Mouse (Mus musculus) forebrain, postnatal 0 days (tissue): ENCODE results near the gene Tcf7l2. TPM values are rescaled to one million over a fixed set of nuclear protein-coding genes. Genes with fewer than 3 reads are reported as not detected.

Source experiments
- ATAC-seq: fragments of 200-750 bp; cut with Nextera tagmentation; 2 replicates; pipeline ENCODE4 v1.8.0; 2017; ENCODE audit warnings: mild to moderate bottlenecking, moderate library complexity
- DNase-seq: peaks from one replicate; pipeline ENCODE4 v3.0.0-alpha.2; 2015
- H3K27ac ChIP-seq: fragments of 300-500 bp; sonication (generic); 2 replicates; pipeline ENCODE4 v1.5.1; 2014; ENCODE audit warnings: low read depth, mild to moderate bottlenecking, antibody characterized with exemption, low read length, moderate library complexity, mixed read lengths
- H3K27me3 ChIP-seq: fragments of 300-500 bp; sonication (generic); 2 replicates; pipeline ENCODE4 v1.6.1; 2014; ENCODE audit warnings: mild to moderate bottlenecking, low read length, mixed read lengths; ENCODE audit not compliant: insufficient read depth
- H3K36me3 ChIP-seq: fragments of 300-500 bp; sonication (generic); 2 replicates; pipeline ENCODE4 v1.6.1; 2014; ENCODE audit warnings: mild to moderate bottlenecking, moderate library complexity; ENCODE audit not compliant: insufficient read depth
- H3K4me1 ChIP-seq: fragments of 300-500 bp; sonication (generic); 2 replicates; pipeline ENCODE4 v1.6.1; 2014; ENCODE audit warnings: antibody characterized with exemption; ENCODE audit not compliant: insufficient read depth
- H3K4me2 ChIP-seq: fragments of 300-500 bp; sonication (generic); 2 replicates; pipeline ENCODE4 v1.6.1; 2014; ENCODE audit warnings: low read depth, mild to moderate bottlenecking, moderate library complexity
- H3K4me3 ChIP-seq: fragments of 300-500 bp; sonication (generic); 2 replicates; pipeline ENCODE4 v1.5.1; 2014; ENCODE audit warnings: low read depth, low read length, mixed read lengths
- H3K9ac ChIP-seq: fragments of 300-500 bp; sonication (generic); 2 replicates; pipeline ENCODE4 v1.6.1; 2014; ENCODE audit warnings: mild to moderate bottlenecking
- H3K9me3 ChIP-seq: fragments of 300-500 bp; sonication (generic); 2 replicates; pipeline ENCODE4 v1.6.1; 2016; ENCODE audit warnings: low read length
- CTCF ChIP-seq: sonication (generic); IDR thresholded peaks from 2 replicates; pipeline ENCODE4 v1.5.1; 2016; ENCODE audit warnings: antibody characterized with exemption, control low read depth, low read depth
- WGBS: fragments of 180-500 bp; shearing (Covaris S2); extraction: QIAGEN DNeasy Blood & Tissue Kit; methylation state at CpG from one replicate; pipeline ENCODE4 v1.1.7; 2014; 5-methylcytosine and 5-hydroxymethylcytosine counted together
- polyA plus RNA-seq: library from polyadenylated mRNA; unstranded; fragments of >200 nt; fragmentation: Nextera tagmentation; extraction: Ambion mirVana; gene quantifications from 2 replicates; pipeline ENCODE4 v1.2.1, GENCODE M21; 2015
- total RNA-seq: library from RNA; depleted of rRNA; stranded (reverse); fragments of >200 nt; gene quantifications from 2 replicates; pipeline ENCODE4 v1.2.3, GENCODE M21; 2014

Gene Tcf7l2
- total and polyA plus RNA-seq, 2 experiments from 2014 or later: 17.7 to 282 TPM

DNA sequence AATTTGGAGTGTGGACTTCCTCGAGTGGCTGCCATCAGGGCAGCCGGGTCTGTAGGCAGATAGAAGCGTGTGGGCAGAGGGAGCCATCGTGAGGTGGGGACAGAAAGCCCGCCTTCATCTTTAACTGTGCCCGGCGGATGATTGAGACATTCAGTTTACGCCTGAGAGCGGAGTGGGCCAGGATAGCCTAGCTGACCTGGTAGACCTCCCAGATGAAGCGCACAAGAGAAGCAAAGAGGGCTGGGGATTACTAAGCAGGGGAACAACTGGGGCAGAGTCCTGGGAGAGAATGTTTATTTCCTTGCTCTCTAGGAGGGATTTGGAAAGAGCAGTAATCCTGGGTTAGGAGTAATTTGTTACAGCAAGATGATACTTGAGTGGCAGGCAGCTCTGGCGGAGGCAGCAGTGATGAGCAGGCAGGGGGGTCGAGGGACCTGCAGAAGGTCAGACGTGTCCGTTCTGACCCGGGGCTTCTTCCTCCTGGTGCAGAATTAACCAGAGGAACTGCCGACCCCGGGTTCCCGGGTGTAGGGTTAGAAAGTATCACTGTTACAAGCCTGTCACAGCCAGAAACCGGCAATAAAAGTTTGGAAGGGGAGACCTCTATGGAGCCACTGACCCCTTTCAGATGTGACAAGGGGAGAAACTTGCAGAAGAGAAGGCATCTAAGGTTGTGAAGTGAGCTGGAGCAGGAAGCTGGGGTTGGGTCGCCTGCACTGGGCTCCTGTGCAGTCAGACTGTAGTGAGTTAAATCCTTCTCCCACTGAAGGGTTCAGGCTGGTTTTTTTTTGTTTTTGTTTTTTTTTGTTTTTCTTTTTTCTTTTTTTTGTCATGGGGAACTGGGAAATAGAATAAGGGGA is 65.8 kb downstream of the Tcf7l2 start:
- H3K9me3 ChIP-seq: no peaks in the 10 kb centered on the region
- ATAC-seq (no peak), DNase-seq (no peak)
- H3K36me3 ChIP-seq: no peaks in the 10 kb centered on the region
- no peak overlapping the region for H3K9ac ChIP-seq
- no peak for TF ChIP-seq CTCF
- no peaks in the 10 kb centered on the region for H3K4me1 ChIP-seq
- H3K4me3 ChIP-seq: no peak overlapping the region
- H3K4me2 ChIP-seq: no peak overlapping the region
- no peak overlapping the region for H3K27ac ChIP-seq
- 48% methylated on average over 20 of the region's 20 CpGs for WGBS
- H3K27me3 ChIP-seq: no peaks in the 10 kb centered on the region

DNA sequence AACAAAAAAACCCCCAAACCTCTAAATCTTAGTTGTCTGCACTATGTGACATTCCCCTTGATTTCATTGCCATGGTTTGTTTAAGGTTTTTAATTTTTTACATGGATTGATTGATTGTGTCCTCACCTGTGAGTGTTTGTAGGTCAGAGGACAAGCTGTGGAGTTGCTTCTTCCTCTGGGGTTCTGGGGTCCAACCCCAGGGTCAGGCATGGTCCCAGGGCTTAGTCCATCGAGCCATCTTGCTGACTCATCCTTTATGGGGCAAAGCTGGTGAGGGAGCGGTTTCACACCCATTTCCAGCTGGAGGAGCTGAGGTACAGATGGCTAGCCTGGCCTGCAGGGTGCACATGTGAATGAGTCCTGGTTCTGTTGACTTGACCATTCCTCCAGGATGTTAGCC is 66.7 kb downstream of the Tcf7l2 start:
- Histone ChIP-seq H3K36me3 (no peaks in the 10 kb centered on the region), H3K27me3 (no peaks in the 10 kb centered on the region), H3K4me1 (no peaks in the 10 kb centered on the region), H3K4me3 (no peak overlapping the region), H3K9ac (no peak overlapping the region), H3K4me2 (no peak overlapping the region), H3K9me3 (no peaks in the 10 kb centered on the region), H3K27ac (no peak overlapping the region)
- WGBS: 93% methylated on average over 2 of the region's 2 CpGs
- ATAC-seq: no peak
- no peak for TF ChIP-seq CTCF
- DNase-seq: no peak

DNA sequence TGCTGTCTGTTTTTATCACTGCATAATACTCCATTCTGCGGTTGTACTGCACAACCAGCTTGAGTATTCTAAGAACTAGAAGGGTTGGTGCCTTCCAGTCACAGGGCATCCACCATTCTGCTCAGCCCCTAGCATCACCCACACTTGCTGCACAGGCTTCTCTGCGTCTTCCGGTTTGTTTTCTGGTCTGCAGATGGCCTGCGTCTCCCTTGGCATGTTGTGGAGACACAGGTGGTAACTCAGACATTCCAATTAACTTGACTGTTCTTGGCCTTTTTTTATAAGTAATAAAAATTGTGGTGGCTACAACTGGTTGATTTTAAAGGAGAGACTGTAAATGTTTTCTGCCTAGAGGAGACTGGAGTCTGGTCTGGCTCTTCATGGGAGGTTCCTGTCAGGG is 67.9 kb downstream of the Tcf7l2 start:
- DNase-seq (no peak), ATAC-seq (no peak)
- H3K27ac ChIP-seq: no peak overlapping the region
- H3K4me3 ChIP-seq: no peak overlapping the region
- H3K9ac ChIP-seq: no peak overlapping the region
- WGBS: 80% methylated on average over 4 of the region's 4 CpGs
- no peaks in the 10 kb centered on the region for H3K27me3 ChIP-seq
- H3K4me2 ChIP-seq: no peak overlapping the region
- TF ChIP-seq CTCF: no peak
- no peaks in the 10 kb centered on the region for H3K9me3 ChIP-seq
- no peaks in the 10 kb centered on the region for H3K4me1 ChIP-seq
- no peaks in the 10 kb centered on the region for H3K36me3 ChIP-seq

DNA sequence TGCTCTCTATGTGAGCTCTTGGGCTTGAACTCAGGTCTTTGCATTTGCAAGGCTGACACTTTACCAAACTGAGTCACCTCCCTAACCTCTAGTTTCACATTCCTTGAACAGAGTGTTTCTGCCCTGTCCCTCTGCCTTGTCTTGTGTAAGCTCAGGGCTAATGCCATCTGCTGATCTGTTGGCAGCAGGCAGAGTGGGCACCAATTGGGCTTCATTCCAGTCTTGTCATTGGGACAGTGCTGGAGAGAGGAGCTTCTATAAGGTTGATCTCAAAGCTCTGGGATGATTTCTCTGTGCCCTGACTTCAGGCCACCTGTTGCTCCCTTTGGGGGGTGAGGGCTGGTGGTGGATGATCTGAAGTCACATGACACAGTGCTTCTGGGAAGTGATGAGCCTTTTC is 70.6 kb downstream of the Tcf7l2 start:
- no peak overlapping the region for H3K9ac ChIP-seq
- H3K27me3 ChIP-seq: no peaks in the 10 kb centered on the region
- no peaks in the 10 kb centered on the region for H3K36me3 ChIP-seq
- H3K9me3 ChIP-seq: no peaks in the 10 kb centered on the region
- no peak overlapping the region for H3K27ac ChIP-seq
- no peaks in the 10 kb centered on the region for H3K4me1 ChIP-seq
- ATAC-seq (no peak), DNase-seq (no peak)
- TF ChIP-seq CTCF: no peak
- H3K4me2 ChIP-seq: no peak overlapping the region
- no peak overlapping the region for H3K4me3 ChIP-seq

DNA sequence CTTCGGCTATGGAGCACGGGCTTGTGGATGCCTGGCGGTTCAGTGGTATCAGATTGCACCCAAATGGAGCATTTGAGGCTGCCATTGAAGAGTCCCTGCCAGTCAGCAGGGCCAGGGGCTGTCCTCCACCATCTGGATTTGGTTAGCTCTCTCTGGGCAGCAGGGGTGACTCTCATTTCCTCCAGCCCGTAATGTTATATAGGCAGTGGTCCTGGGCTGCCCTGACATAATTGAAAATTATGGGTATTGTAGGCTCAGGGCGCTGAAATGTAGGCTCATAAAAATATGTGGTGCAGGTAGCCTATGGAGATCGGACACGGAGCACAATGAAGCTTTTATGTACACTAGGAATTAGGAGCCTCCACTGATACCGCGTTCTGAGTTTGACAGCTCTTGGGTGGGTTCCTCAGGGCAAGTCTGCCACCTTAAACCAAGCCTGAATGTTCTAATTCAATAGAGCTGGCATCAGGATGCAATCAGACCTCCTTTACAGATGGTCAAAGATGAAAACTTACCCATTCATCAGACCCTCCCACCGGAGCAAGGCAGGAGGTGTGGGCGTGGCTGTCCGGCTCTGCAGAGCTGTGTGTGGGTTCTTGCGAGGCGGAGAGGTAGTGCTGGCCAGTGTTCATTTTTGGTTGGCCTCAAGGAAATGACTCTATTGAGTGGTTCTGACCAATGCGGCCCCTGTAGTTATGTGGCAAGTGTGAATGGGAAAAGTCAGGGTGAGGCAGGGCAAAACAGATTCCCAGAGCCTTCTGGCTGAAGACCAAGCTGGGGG is 73.6 kb downstream of the Tcf7l2 start:
- Histone ChIP-seq H3K9me3 (no peaks in the 10 kb centered on the region), H3K4me1 (no peaks in the 10 kb centered on the region), H3K9ac (no peak overlapping the region), H3K36me3 (no peaks in the 10 kb centered on the region), H3K27ac (no peak overlapping the region), H3K27me3 (no peaks in the 10 kb centered on the region), H3K4me2 (no peak overlapping the region), H3K4me3 (no peak overlapping the region)
- ATAC-seq (no peak), DNase-seq (no peak)
- 61% methylated on average over 15 of the region's 15 CpGs for WGBS
- TF ChIP-seq CTCF: no peak

DNA sequence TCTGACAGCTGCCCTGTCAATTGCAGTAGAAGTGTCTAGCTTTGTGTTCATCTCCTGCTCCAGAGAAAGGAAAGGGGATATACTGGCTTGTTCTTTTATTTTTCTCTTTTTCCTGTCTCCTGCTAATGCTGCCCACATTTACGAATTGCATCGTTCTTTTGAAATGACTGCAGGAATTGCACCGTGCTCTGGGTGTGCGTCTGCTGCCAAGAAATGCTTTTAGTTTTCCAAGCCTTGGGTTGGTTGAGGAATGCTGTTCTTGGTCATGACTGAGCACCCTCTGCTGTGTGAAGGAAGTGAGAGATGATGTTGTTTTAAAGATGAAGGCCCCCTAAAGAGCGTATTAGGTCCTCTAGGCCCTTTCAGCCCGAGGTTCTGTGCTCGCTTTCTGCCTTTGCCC is 75.4 kb downstream of the Tcf7l2 start:
- WGBS: 59% methylated on average over 7 of the region's 7 CpGs
- H3K27ac ChIP-seq: no peak overlapping the region
- no peak for TF ChIP-seq CTCF
- no peaks in the 10 kb centered on the region for H3K9me3 ChIP-seq
- no peak overlapping the region for H3K9ac ChIP-seq
- no peaks in the 10 kb centered on the region for H3K36me3 ChIP-seq
- no peak for ATAC-seq
- H3K4me2 ChIP-seq: no peak overlapping the region
- no peaks in the 10 kb centered on the region for H3K4me1 ChIP-seq
- H3K27me3 ChIP-seq: no peaks in the 10 kb centered on the region
- H3K4me3 ChIP-seq: no peak overlapping the region
- no peak for DNase-seq

DNA sequence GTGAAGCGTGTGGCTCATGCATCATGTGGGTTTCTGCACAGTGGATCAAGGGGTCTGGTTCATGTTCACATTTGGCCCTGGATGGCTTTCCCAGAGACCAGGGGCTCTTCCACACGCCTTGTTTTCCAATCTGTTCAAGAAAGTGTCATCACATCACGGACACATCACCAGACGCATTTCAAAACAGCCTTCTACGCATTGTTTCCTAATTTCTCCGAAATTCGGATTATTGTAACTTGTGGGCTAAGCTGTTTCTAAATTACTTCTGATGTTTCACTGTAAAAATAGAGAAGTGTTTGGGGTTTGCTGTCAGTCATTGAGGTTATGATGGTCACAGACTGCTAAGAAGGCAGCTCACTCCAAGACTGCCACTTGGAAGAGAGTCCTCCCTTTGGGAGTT is 78.6 kb downstream of the Tcf7l2 start:
- Histone ChIP-seq H3K9me3 (no peaks in the 10 kb centered on the region), H3K9ac (no peak overlapping the region), H3K27me3 (no peaks in the 10 kb centered on the region), H3K4me3 (no peak overlapping the region), H3K27ac (no peak overlapping the region), H3K4me1 (no peaks in the 10 kb centered on the region), H3K36me3 (no peaks in the 10 kb centered on the region), H3K4me2 (no peak overlapping the region)
- 94% methylated on average over 7 of the region's 7 CpGs for WGBS
- no peak for TF ChIP-seq CTCF
- no peak for DNase-seq
- no peak for ATAC-seq
